Comparison of ENCODE assay signal across 8 mouse cellular contexts in the genomic region with DNA sequence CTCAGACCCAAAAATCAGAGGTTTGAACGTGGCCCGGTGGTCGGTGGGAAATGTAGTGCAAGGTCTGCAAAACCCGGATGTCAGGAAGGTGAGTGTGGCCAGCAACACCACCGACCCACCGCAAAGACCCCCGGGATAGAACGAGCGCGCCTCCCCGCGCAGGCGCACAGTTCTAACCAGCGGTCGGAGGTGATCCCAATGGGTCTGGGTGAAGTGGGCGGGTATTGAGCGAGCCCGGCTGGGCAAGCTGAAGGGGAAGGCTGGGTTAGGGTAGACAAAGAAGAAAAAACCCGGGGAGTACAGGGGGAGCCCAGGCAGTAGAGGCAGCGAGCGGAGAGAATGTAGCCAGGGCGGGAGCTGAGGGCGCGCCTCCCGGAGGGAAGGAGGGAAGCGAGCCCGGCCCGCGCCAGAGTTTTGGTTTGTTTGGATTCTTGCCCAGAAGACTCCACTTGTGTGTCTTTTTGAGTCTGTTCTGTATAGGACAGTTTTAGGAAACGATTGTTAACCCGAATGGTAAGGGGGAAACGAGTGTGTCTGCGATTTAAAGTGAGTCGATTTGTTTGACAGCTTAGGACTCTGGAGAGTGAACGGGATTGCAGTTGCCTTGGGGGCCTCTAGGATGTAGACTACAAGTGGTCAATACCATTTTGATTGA. TPM values are rescaled to one million over a fixed set of nuclear protein-coding genes. Genes with fewer than 3 reads are reported as not detected.
A peak's percentile ranks its signal among the peaks of the same experiment; 100 is the strongest.
DNase-seq lines count a peak whose midpoint lies in the region; ATAC-seq and TF ChIP-seq lines count a peak whose summit lies in the region.

No protein-coding gene starts in this region.

- 3% methylated on average over 35 of the region's 35 CpGs for WGBS in lung, adult 2 months

- no peak overlapping the region for H3K27ac ChIP-seq in ES-E14 (ENCODE audit: insufficient read depth, low read depth, low read length, poor library complexity, severe bottlenecking)

- no peaks in the 10 kb centered on the region for H3K9me3 ChIP-seq in ES-E14 (ENCODE audit: control insufficient read depth, insufficient read depth, low read depth, low read length)

- peak; percentile 74 for DNase-seq in ES-E14 (ENCODE audit: low read depth, low spot score)
- DNase-seq in cerebellum, adult 8-10 months: peak; percentile 31
- peak; percentile 84 for DNase-seq in heart, postnatal 4 days
- DNase-seq in layer of hippocampus, adult 9-11 months: peak; percentile 73
- peak; percentile 9 for DNase-seq in lung, adult 2 months
- peak; percentile 66 for DNase-seq in ovary, postnatal 14 days (ENCODE audit: low spot score)
- DNase-seq in thymus, postnatal 14 days: peak; percentile 75

- H3K36me3 ChIP-seq in ES-E14 (ENCODE audit: control insufficient read depth, insufficient read depth, low read length, poor library complexity, severe bottlenecking): no peaks in the 10 kb centered on the region

- no peaks in the 10 kb centered on the region for H3K4me1 ChIP-seq in ES-E14 (ENCODE audit: control insufficient read depth in 2 of 2, insufficient read depth in 2 of 2, low read length in 2 of 2, poor library complexity in 1 of 2)
- 0 out of 2 replicates have a peak, but pooled peaks cover 2% of the 10 kb centered on the region for H3K4me1 ChIP-seq in lung, adult 2 months (ENCODE audit: control insufficient read depth, insufficient read depth, low read length)

- H3K4me3 ChIP-seq in ES-E14 (ENCODE audit: insufficient read depth in 1 of 2, low read depth in 1 of 2, low read length in 2 of 2, poor library complexity in 1 of 2, severe bottlenecking in 1 of 2): peak overlapping the region; percentile 66 to 71
- peak overlapping the region; percentile 56 for H3K4me3 ChIP-seq in lung, adult 2 months (replicated peaks; ENCODE audit: extremely low read depth, low read depth, low read length)

- TF ChIP-seq CTCF in lung, adult 2 months (IDR thresholded peaks at IDR 0.05; ENCODE audit: insufficient read depth, low read length): no peak

- in situ Hi-C loops in ES-E14 (cut with MboI; ENCODE audit: low sequenced_read_pairs in 2 of 2, unreplicated experiment in 2 of 2): no loop called here

- peak; percentile 62 for ATAC-seq in frontal cortex, adult (ENCODE audit: low TSS enrichment)

- no peak for TF ChIP-seq POLR2A in lung, adult 2 months (IDR thresholded peaks at IDR 0.05; ENCODE audit: borderline replicate concordance, extremely low read depth, low read depth, low read length)

- peak overlapping the region; percentile 79 for H3K9ac ChIP-seq in ES-E14 (ENCODE audit: insufficient read depth, low read depth, low read length, poor library complexity, severe bottlenecking)

TF ChIP-seq in ES-E14, 5 proteins besides CTCF, POLR2A, EP300 and RAD21:
- TF ChIP-seq HCFC1 (IDR thresholded peaks at IDR 0.05; ENCODE audit: borderline replicate concordance, insufficient read depth, low read length): peak; percentile 86
- TF ChIP-seq ZNF384 (IDR thresholded peaks at IDR 0.05; ENCODE audit: low read depth, low read length): no peak

RNA-seq across cellular contexts. Expression of a gene that starts 21.9 kb away (rescaled TPM):
- 5.3 and 5.7 TPM in 2 replicates for total RNA-seq in ES-E14 (2012; rRNA removed)
- total RNA-seq in heart, postnatal 4 days (2021): 10 to 100 TPM; 10.5 to 11.0 TPM
- 0.88 and 1.8 TPM in 2 replicates for polyA plus RNA-seq in lung, adult 2 months (2012; rRNA removed)

RNA-seq across cellular contexts. Expression of a gene that starts 25.9 kb away (rescaled TPM):
- 35.0 and 37.9 TPM in 2 replicates for total RNA-seq in ES-E14 (2012; rRNA removed)
- 10 to 100 TPM; 45.3 to 46.6 TPM for total RNA-seq in heart, postnatal 4 days (2021)
- 9.5 and 14.8 TPM in 2 replicates for polyA plus RNA-seq in lung, adult 2 months (2012; rRNA removed)

RNA-seq across cellular contexts. Expression of a gene that starts 40.3 kb away (rescaled TPM):
- total RNA-seq in ES-E14 (2012; rRNA removed): 54.8 and 57.8 TPM in 2 replicates
- total RNA-seq in heart, postnatal 4 days (2021): 100 to 1,000 TPM; 693 to 795 TPM
- polyA plus RNA-seq in lung, adult 2 months (2012; rRNA removed): 14.1 and 42.3 TPM in 2 replicates

RNA-seq across cellular contexts. Expression of a gene that starts 49.1 kb away (rescaled TPM):
- 33.5 and 40.4 TPM in 2 replicates for total RNA-seq in ES-E14 (2012; rRNA removed)
- 10 to 100 TPM; 44.2 to 46.1 TPM for total RNA-seq in heart, postnatal 4 days (2021)
- polyA plus RNA-seq in lung, adult 2 months (2012; rRNA removed): 11.4 and 17.6 TPM in 2 replicates

RNA-seq across cellular contexts. Expression of a gene that starts 53.4 kb away (rescaled TPM):
- 13.1 and 16.3 TPM in 2 replicates for total RNA-seq in ES-E14 (2012; rRNA removed)
- 1 to 10 TPM; 2.8 to 3.5 TPM for total RNA-seq in heart, postnatal 4 days (2021)
- 1.1 and 1.2 TPM in 2 replicates for polyA plus RNA-seq in lung, adult 2 months (2012; rRNA removed)

Comparison
In these comparisons a context has a peak if more than half of its experiments do, and no peak if none do; other contexts are left out.
1. DNase-seq: peak in every context shown above with its lines; median percentile 84 in heart, postnatal 4 days; 75 in thymus, postnatal 14 days; 74 in ES-E14; 73 in layer of hippocampus, adult 9-11 months; 66 in ovary, postnatal 14 days; 31 in cerebellum, adult 8-10 months; 9 in lung, adult 2 months.
2. RNA of a gene that starts 40.3 kb away (total RNA-seq): 693 to 795 TPM in heart, postnatal 4 days; 54.8 to 57.8 TPM in ES-E14; every median in the first group is over 10 times any median in the second.